Mouse (Mus musculus): Measurements from ENCODE around the gene Tmem18. TPM values are rescaled to one million over a fixed set of nuclear protein-coding genes. Genes with fewer than 3 reads are reported as not detected.

The Tmem18 gene
- polyA plus RNA-seq, 1 experiment: 35.1 TPM

GRCm38 (mm10) chr12:30584863-30585262, 637 bp downstream of the Tmem18 start:
- H3K27me3 ChIP-seq (ENCODE audit: control insufficient read depth, insufficient read depth, low read length): no peaks in the 10 kb centered on the region
- no peak for DNase-seq
- WGBS: 3% methylated on average over 6 of the region's 6 CpGs
- peaks cover 5% of the 10 kb centered on the region for H3K4me1 ChIP-seq (ENCODE audit: control insufficient read depth, insufficient read depth, low read length)
- 0 out of 2 replicates have a peak overlapping the region, but pooled peaks have one; percentile 4 for H3K27ac ChIP-seq (ENCODE audit: insufficient read depth, low read length)
- peak overlapping the region; percentile 63 for H3K4me3 ChIP-seq (replicated peaks; ENCODE audit: insufficient read depth, low read depth, low read length)
- TF ChIP-seq POLR2A (IDR thresholded peaks at IDR 0.05; ENCODE audit: borderline replicate concordance, insufficient read depth, low read length) (no peak), CTCF (IDR thresholded peaks at IDR 0.05; ENCODE audit: borderline replicate concordance, insufficient read depth, low read depth, low read length) (no peak)

GRCm38 (mm10) chr12:30591832-30592231, 7.6 kb downstream of the Tmem18 start:
- no peak for DNase-seq
- Histone ChIP-seq H3K4me3 (replicated peaks; ENCODE audit: insufficient read depth, low read depth, low read length) (no peak overlapping the region), H3K4me1 (ENCODE audit: control insufficient read depth, insufficient read depth, low read length) (no peaks in the 10 kb centered on the region), H3K27me3 (ENCODE audit: control insufficient read depth, insufficient read depth, low read length) (no peaks in the 10 kb centered on the region), H3K27ac (ENCODE audit: insufficient read depth, low read length) (no peak overlapping the region)
- 88% methylated on average over 5 of the region's 5 CpGs for WGBS
- no peak for TF ChIP-seq POLR2A (IDR thresholded peaks at IDR 0.05; ENCODE audit: borderline replicate concordance, insufficient read depth, low read length)
- no peak for TF ChIP-seq CTCF (IDR thresholded peaks at IDR 0.05; ENCODE audit: borderline replicate concordance, insufficient read depth, low read depth, low read length)

- DNase-seq: peak; percentile 40 to 65
- WGBS: 38% methylated on average over 8 of the region's 8 CpGs
- H3K4me1 ChIP-seq (ENCODE audit: control insufficient read depth, insufficient read depth, low read length): no peaks in the 10 kb centered on the region
- TF ChIP-seq POLR2A (IDR thresholded peaks at IDR 0.05; ENCODE audit: borderline replicate concordance, insufficient read depth, low read length): no peak
- peak; percentile 85 for TF ChIP-seq CTCF (IDR thresholded peaks at IDR 0.05; ENCODE audit: borderline replicate concordance, insufficient read depth, low read depth, low read length)
- H3K27ac ChIP-seq (ENCODE audit: insufficient read depth, low read length): no peak overlapping the region
- no peaks in the 10 kb centered on the region for H3K27me3 ChIP-seq (ENCODE audit: control insufficient read depth, insufficient read depth, low read length)
- H3K4me3 ChIP-seq (replicated peaks; ENCODE audit: insufficient read depth, low read depth, low read length): no peak overlapping the region
Observed at GRCm38 (mm10) chr12:30596818-30597407, 12.7 kb downstream of the Tmem18 start.

GRCm38 (mm10) chr12:30598955-30599354, 14.7 kb downstream of the Tmem18 start:
- 4% methylated on average over 3 of the region's 3 CpGs for WGBS
- TF ChIP-seq CTCF (IDR thresholded peaks at IDR 0.05; ENCODE audit: borderline replicate concordance, insufficient read depth, low read depth, low read length): no peak
- no peak for TF ChIP-seq POLR2A (IDR thresholded peaks at IDR 0.05; ENCODE audit: borderline replicate concordance, insufficient read depth, low read length)
- no peak overlapping the region for H3K27ac ChIP-seq (ENCODE audit: insufficient read depth, low read length)

GRCm38 (mm10) chr12:30599474-30599873, 15.2 kb downstream of the Tmem18 start:
- Histone ChIP-seq H3K4me1 (ENCODE audit: control insufficient read depth, insufficient read depth, low read length) (no peaks in the 10 kb centered on the region), H3K4me3 (replicated peaks; ENCODE audit: insufficient read depth, low read depth, low read length) (no peak overlapping the region), H3K27me3 (ENCODE audit: control insufficient read depth, insufficient read depth, low read length) (no peaks in the 10 kb centered on the region), H3K27ac (ENCODE audit: insufficient read depth, low read length) (no peak overlapping the region)
- DNase-seq: no peak
- TF ChIP-seq CTCF (IDR thresholded peaks at IDR 0.05; ENCODE audit: borderline replicate concordance, insufficient read depth, low read depth, low read length) (no peak), POLR2A (IDR thresholded peaks at IDR 0.05; ENCODE audit: borderline replicate concordance, insufficient read depth, low read length) (no peak)
- 70% methylated on average over 2 of the region's 2 CpGs for WGBS

More at GRCm38 (mm10) chr12:30598955-30599354, 14.7 kb downstream of the Tmem18 start:
- no peak for DNase-seq
- Histone ChIP-seq H3K4me3 (replicated peaks; ENCODE audit: insufficient read depth, low read depth, low read length) (no peak overlapping the region), H3K27me3 (ENCODE audit: control insufficient read depth, insufficient read depth, low read length) (no peaks in the 10 kb centered on the region), H3K4me1 (ENCODE audit: control insufficient read depth, insufficient read depth, low read length) (no peaks in the 10 kb centered on the region)

GRCm38 (mm10) chr12:30599997-30600396, 15.8 kb downstream of the Tmem18 start:
- 92% methylated on average over 2 of the region's 2 CpGs for WGBS
- Histone ChIP-seq H3K4me3 (replicated peaks; ENCODE audit: insufficient read depth, low read depth, low read length) (no peak overlapping the region), H3K27ac (ENCODE audit: insufficient read depth, low read length) (no peak overlapping the region), H3K27me3 (ENCODE audit: control insufficient read depth, insufficient read depth, low read length) (no peaks in the 10 kb centered on the region), H3K4me1 (ENCODE audit: control insufficient read depth, insufficient read depth, low read length) (no peaks in the 10 kb centered on the region)
- no peak for TF ChIP-seq CTCF (IDR thresholded peaks at IDR 0.05; ENCODE audit: borderline replicate concordance, insufficient read depth, low read depth, low read length)
- DNase-seq: no peak

- Histone ChIP-seq H3K4me3 (replicated peaks; ENCODE audit: insufficient read depth, low read depth, low read length) (no peak overlapping the region), H3K4me1 (ENCODE audit: control insufficient read depth, insufficient read depth, low read length) (no peaks in the 10 kb centered on the region), H3K27me3 (ENCODE audit: control insufficient read depth, insufficient read depth, low read length) (no peaks in the 10 kb centered on the region), H3K27ac (ENCODE audit: insufficient read depth, low read length) (no peak overlapping the region)
- no peak for TF ChIP-seq POLR2A (IDR thresholded peaks at IDR 0.05; ENCODE audit: borderline replicate concordance, insufficient read depth, low read length)
- 74% methylated on average over 9 of the region's 9 CpGs for WGBS
- no peak for DNase-seq
Observed at GRCm38 (mm10) chr12:30604012-30604411, 19.8 kb downstream of the Tmem18 start.

- no peak for DNase-seq
- H3K27me3 ChIP-seq (ENCODE audit: control insufficient read depth, insufficient read depth, low read length): no peaks in the 10 kb centered on the region
- H3K4me1 ChIP-seq (ENCODE audit: control insufficient read depth, insufficient read depth, low read length): no peaks in the 10 kb centered on the region
- no peak for TF ChIP-seq POLR2A (IDR thresholded peaks at IDR 0.05; ENCODE audit: borderline replicate concordance, insufficient read depth, low read length)
- no peak for TF ChIP-seq CTCF (IDR thresholded peaks at IDR 0.05; ENCODE audit: borderline replicate concordance, insufficient read depth, low read depth, low read length)
- no peak overlapping the region for H3K4me3 ChIP-seq (replicated peaks; ENCODE audit: insufficient read depth, low read depth, low read length)
- H3K27ac ChIP-seq (ENCODE audit: insufficient read depth, low read length): no peak overlapping the region
- WGBS: 72% methylated on average over 6 of the region's 6 CpGs
Observed at GRCm38 (mm10) chr12:30604876-30605275, 20.6 kb downstream of the Tmem18 start.

All from cerebellum, adult 2 months (tissue).